Mouse (Mus musculus): ENCODE results near the gene Gpc6. TPM values are rescaled to one million over a fixed set of nuclear protein-coding genes. Genes with fewer than 3 reads are reported as not detected.

Gpc6 gene
- polyA plus RNA-seq, 1 experiment from 2014 or later, result 42.5 TPM

DNA sequence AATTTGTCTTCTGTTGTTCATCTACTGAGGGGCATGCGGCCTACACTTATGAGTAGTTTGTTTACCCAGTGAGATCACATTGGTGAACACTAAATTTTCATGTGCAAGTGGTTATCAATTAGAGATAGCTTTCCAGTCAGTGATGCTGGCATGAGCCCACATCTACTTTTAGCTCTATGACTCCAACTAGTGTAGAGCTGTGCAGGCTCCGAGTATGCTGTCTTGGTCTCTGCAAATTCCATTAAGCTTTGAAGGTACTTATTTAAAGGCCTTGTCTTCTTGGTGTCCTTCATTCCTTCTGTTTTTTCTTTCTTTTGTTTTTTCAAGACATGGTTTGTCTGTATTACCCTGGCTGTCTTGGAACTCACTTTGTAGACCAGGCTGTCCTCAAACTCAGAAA, 741.0 kb downstream of the Gpc6 start:
- 93% methylated on average over 2 of the region's 2 CpGs for WGBS
- Histone ChIP-seq H3K27me3 (replicated peaks; ENCODE audit: control insufficient read depth, insufficient read depth, low read length) (no peaks in the 10 kb centered on the region), H3K27ac (replicated peaks; ENCODE audit: low read depth, low read length) (no peak overlapping the region), H3K9me3 (ENCODE audit: control insufficient read depth, low read length) (no peaks in the 10 kb centered on the region), H3K4me1 (ENCODE audit: control insufficient read depth, insufficient read depth, low read length) (no peaks in the 10 kb centered on the region), H3K9ac (ENCODE audit: low read depth, low read length) (no peak overlapping the region), H3K4me3 (ENCODE audit: low read depth, low read length) (no peak overlapping the region), H3K36me3 (ENCODE audit: control insufficient read depth, insufficient read depth, low read length) (no peaks in the 10 kb centered on the region), H3K4me2 (ENCODE audit: low read depth, low read length) (no peak overlapping the region)
- ATAC-seq (ENCODE audit: low read depth), result no peak
- no peak for DNase-seq (ENCODE audit: low spot score)

DNA sequence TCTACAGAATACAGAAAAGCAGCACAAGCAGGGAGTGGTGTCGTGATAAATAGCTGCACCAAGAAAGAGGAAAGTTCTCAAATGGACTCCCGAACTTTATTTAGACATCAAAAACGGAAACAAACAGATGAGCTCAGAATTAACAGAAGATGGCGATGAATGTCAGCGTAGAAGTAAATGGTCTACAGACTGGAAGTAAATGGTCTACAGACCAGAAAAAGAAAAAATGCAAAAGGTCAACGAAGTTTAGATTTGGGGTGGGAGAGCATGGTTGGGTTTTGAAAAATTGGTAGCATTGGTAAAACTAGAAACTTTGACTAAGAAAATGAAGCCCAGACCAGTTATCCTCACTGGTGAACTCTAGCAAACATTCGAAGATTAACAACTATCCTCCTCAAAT, 748.4 kb downstream of the Gpc6 start:
- Histone ChIP-seq H3K9me3 (ENCODE audit: control insufficient read depth, low read length) (no peaks in the 10 kb centered on the region), H3K4me3 (ENCODE audit: low read depth, low read length) (no peak overlapping the region), H3K9ac (ENCODE audit: low read depth, low read length) (no peak overlapping the region), H3K4me2 (ENCODE audit: low read depth, low read length) (no peak overlapping the region), H3K27me3 (replicated peaks; ENCODE audit: control insufficient read depth, insufficient read depth, low read length) (no peaks in the 10 kb centered on the region), H3K4me1 (ENCODE audit: control insufficient read depth, insufficient read depth, low read length) (no peaks in the 10 kb centered on the region), H3K36me3 (ENCODE audit: control insufficient read depth, insufficient read depth, low read length) (no peaks in the 10 kb centered on the region), H3K27ac (replicated peaks; ENCODE audit: low read depth, low read length) (no peak overlapping the region)
- WGBS, result 92% methylated on average over 7 of the region's 7 CpGs
- no peak for DNase-seq (ENCODE audit: low spot score)
- ATAC-seq (ENCODE audit: low read depth), result no peak

DNA sequence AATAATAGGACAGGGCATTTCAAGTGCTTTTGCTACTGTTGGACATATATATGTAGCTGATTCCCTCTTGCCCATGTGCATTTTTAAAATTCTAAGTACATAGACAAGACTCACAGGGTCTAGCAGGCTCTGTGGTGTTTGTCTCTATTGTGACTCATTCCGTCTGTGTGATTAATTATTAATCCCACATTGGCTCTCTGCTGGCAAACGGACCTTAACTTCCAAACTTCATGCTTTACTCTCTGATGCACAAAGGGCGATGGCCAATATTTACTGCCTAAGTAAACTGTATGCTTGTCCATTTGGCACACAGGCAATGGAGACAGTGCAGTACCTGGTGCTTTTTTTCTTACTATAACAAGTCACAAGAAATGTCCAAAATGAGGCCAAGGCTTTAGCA, 749.4 kb downstream of the Gpc6 start:
- no peak overlapping the region for H3K4me3 ChIP-seq (ENCODE audit: low read depth, low read length)
- H3K36me3 ChIP-seq (ENCODE audit: control insufficient read depth, insufficient read depth, low read length), result no peaks in the 10 kb centered on the region
- WGBS, result 77% methylated on average over 3 of the region's 3 CpGs
- H3K27ac ChIP-seq (replicated peaks; ENCODE audit: low read depth, low read length), result no peak overlapping the region
- no peaks in the 10 kb centered on the region for H3K4me1 ChIP-seq (ENCODE audit: control insufficient read depth, insufficient read depth, low read length)
- no peaks in the 10 kb centered on the region for H3K27me3 ChIP-seq (replicated peaks; ENCODE audit: control insufficient read depth, insufficient read depth, low read length)
- H3K9me3 ChIP-seq (ENCODE audit: control insufficient read depth, low read length), result no peaks in the 10 kb centered on the region
- no peak for ATAC-seq (ENCODE audit: low read depth)
- no peak overlapping the region for H3K4me2 ChIP-seq (ENCODE audit: low read depth, low read length)
- DNase-seq (ENCODE audit: low spot score), result no peak
- no peak overlapping the region for H3K9ac ChIP-seq (ENCODE audit: low read depth, low read length)

DNA sequence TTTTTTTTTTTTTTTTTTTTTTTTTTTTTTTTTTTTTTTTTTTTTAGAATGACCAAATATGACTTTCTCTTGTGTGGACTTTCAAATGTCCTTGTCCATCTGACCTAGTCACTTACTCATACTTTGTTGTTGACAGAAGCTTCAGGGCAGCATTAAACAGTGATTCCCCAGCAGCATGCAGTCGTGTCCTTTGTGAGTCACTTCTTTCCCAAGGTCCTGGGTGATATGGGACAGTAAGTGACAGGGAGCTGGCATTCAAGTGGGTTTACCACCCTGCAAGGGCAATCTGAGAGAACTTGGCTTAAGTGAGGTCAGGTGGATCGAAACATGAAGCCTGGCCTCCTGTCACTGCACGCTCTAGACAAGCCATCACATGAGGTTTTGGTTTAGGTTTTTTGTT, 754.8 kb downstream of the Gpc6 start:
- no peak overlapping the region for H3K4me3 ChIP-seq (ENCODE audit: low read depth, low read length)
- no peak overlapping the region for H3K4me2 ChIP-seq (ENCODE audit: low read depth, low read length)
- no peak for DNase-seq (ENCODE audit: low spot score)
- no peak overlapping the region for H3K9ac ChIP-seq (ENCODE audit: low read depth, low read length)
- ATAC-seq (ENCODE audit: low read depth), result no peak
- no peak overlapping the region for H3K27ac ChIP-seq (replicated peaks; ENCODE audit: low read depth, low read length)
- peaks cover 9% of the 10 kb centered on the region; the same call in 1 of the 2 replicates for H3K4me1 ChIP-seq (ENCODE audit: control insufficient read depth, insufficient read depth, low read length)
- no peaks in the 10 kb centered on the region for H3K9me3 ChIP-seq (ENCODE audit: control insufficient read depth, low read length)
- WGBS, result 69% methylated on average over 3 of the region's 3 CpGs
- H3K27me3 ChIP-seq (replicated peaks; ENCODE audit: control insufficient read depth, insufficient read depth, low read length), result no peaks in the 10 kb centered on the region
- no peaks in the 10 kb centered on the region for H3K36me3 ChIP-seq (ENCODE audit: control insufficient read depth, insufficient read depth, low read length)

DNA sequence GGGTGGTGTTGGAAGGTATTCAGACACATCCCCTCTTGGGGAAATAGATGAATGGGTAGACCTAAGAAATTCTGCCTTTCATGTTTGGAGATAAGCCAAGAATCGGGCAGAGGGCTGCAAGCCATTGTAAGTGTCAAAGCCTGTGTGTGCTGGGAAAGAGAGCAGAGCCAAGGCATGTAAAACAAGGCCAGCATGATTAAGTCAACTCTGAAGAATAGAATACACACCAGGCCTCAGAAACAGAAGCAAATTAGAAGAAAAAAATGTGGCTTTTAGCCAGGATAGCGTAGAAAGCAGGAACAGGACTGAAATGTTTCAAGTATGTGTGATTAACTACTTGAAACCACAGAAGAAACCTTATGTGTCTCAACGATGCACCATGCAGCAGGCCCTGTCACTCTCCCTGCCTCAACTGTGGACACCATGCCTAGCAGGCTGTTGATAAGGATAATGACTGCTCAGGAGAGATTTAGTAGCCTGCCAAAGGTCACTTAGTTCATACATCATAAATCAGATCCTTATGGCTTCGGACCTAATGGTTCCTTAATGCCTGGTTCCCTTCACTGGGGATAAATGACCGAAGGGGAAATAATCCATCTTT, 756.3 kb downstream of the Gpc6 start:
- ATAC-seq (ENCODE audit: low read depth), result peak; percentile 70; the same call in 1 of the 2 replicates
- H3K9ac ChIP-seq (ENCODE audit: low read depth, low read length), result no peak overlapping the region
- 38% methylated on average over 5 of the region's 5 CpGs for WGBS

DNA sequence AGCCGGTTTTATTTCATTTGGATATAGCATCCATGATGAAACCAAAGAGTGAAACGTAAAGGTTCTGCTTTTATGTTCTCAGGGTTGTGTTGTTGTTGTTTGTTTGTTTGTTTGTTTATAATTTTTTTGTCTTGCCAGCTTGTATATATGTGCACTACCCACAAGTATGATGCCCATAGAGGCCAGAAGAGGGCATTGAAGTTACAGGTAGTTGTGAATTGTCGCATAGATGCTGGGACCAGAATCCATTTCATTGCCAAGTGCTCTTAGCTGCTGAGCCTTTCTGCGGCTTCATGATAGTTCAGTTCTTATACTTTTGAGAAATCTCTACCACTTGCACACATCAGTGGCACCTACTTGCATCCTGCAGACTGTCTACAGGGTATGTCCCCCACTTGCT, 758.0 kb downstream of the Gpc6 start:
- no peak overlapping the region for H3K27ac ChIP-seq (replicated peaks; ENCODE audit: low read depth, low read length)

More for the DNA sequence above, 756.3 kb downstream of the Gpc6 start:
- H3K4me2 ChIP-seq (ENCODE audit: low read depth, low read length), result no peak overlapping the region
- H3K4me1 ChIP-seq (ENCODE audit: control insufficient read depth, insufficient read depth, low read length), result peaks cover 9% of the 10 kb centered on the region; the same call in 1 of the 2 replicates
- H3K27ac ChIP-seq (replicated peaks; ENCODE audit: low read depth, low read length), result no peak overlapping the region
- H3K27me3 ChIP-seq (replicated peaks; ENCODE audit: control insufficient read depth, insufficient read depth, low read length), result no peaks in the 10 kb centered on the region
- H3K9me3 ChIP-seq (ENCODE audit: control insufficient read depth, low read length), result no peaks in the 10 kb centered on the region
- no peak overlapping the region for H3K4me3 ChIP-seq (ENCODE audit: low read depth, low read length)
- peak; percentile 79 for DNase-seq (ENCODE audit: low spot score)
- no peaks in the 10 kb centered on the region for H3K36me3 ChIP-seq (ENCODE audit: control insufficient read depth, insufficient read depth, low read length)

DNA sequence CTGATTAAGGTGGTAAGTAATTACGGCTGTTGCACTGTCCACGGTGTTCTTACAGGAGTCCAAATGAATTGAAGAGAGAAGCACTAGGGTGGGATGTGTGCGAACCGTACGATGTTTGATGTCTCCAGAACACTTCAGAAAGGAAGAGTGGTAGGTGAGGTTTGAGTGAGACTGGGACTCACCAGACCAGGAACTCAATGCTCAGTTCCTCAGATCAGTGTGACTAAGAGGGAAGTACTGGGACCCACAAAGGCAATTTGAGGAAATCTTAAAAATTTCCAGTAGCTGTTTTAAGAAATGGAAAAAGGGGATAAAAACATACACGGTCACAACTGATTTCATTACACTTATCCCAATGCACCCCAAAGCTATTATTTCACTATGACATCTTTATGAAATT, 764.7 kb downstream of the Gpc6 start:
- Histone ChIP-seq H3K4me3 (ENCODE audit: low read depth, low read length) (no peak overlapping the region), H3K27ac (replicated peaks; ENCODE audit: low read depth, low read length) (no peak overlapping the region), H3K9ac (ENCODE audit: low read depth, low read length) (no peak overlapping the region), H3K27me3 (replicated peaks; ENCODE audit: control insufficient read depth, insufficient read depth, low read length) (no peaks in the 10 kb centered on the region), H3K9me3 (ENCODE audit: control insufficient read depth, low read length) (no peaks in the 10 kb centered on the region), H3K4me1 (ENCODE audit: control insufficient read depth, insufficient read depth, low read length) (no peaks in the 10 kb centered on the region), H3K4me2 (ENCODE audit: low read depth, low read length) (no peak overlapping the region), H3K36me3 (ENCODE audit: control insufficient read depth, insufficient read depth, low read length) (no peaks in the 10 kb centered on the region)
- 90% methylated on average over 6 of the region's 6 CpGs for WGBS
- DNase-seq (ENCODE audit: low spot score) (no peak), ATAC-seq (ENCODE audit: low read depth) (no peak)

More for the DNA sequence above, 758.0 kb downstream of the Gpc6 start:
- ATAC-seq (ENCODE audit: low read depth) (no peak), DNase-seq (ENCODE audit: low spot score) (no peak)
- peaks cover 9% of the 10 kb centered on the region; the same call in 1 of the 2 replicates for H3K4me1 ChIP-seq (ENCODE audit: control insufficient read depth, insufficient read depth, low read length)
- H3K4me2 ChIP-seq (ENCODE audit: low read depth, low read length), result no peak overlapping the region
- WGBS, result 90% methylated on average over 4 of the region's 4 CpGs
- H3K9ac ChIP-seq (ENCODE audit: low read depth, low read length), result no peak overlapping the region
- H3K36me3 ChIP-seq (ENCODE audit: control insufficient read depth, insufficient read depth, low read length), result no peaks in the 10 kb centered on the region
- no peaks in the 10 kb centered on the region for H3K27me3 ChIP-seq (replicated peaks; ENCODE audit: control insufficient read depth, insufficient read depth, low read length)
- H3K4me3 ChIP-seq (ENCODE audit: low read depth, low read length), result no peak overlapping the region
- no peaks in the 10 kb centered on the region for H3K9me3 ChIP-seq (ENCODE audit: control insufficient read depth, low read length)

DNA sequence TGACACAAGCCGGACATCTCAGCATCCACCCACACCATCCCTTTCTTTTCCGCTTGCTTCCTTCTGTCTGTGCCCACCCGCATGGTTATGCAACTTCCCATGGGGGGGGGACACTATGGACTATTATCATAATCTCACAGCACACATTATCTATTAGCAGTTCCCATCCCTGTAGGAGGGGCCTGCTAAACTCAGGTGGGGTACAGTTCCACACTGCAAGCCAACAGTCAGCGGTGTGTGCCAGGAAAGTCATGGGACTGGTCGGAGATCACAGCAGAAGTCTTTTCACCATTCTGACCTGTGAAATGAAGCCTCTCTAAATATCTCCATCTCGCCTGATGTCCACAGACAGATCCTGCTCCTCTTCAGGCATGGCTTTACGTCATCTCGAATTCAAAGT, 770.5 kb downstream of the Gpc6 start:
- Histone ChIP-seq H3K27me3 (replicated peaks; ENCODE audit: control insufficient read depth, insufficient read depth, low read length) (no peaks in the 10 kb centered on the region), H3K4me3 (ENCODE audit: low read depth, low read length) (no peak overlapping the region), H3K9me3 (ENCODE audit: control insufficient read depth, low read length) (no peaks in the 10 kb centered on the region), H3K9ac (ENCODE audit: low read depth, low read length) (no peak overlapping the region), H3K4me1 (ENCODE audit: control insufficient read depth, insufficient read depth, low read length) (no peaks in the 10 kb centered on the region), H3K4me2 (ENCODE audit: low read depth, low read length) (no peak overlapping the region), H3K27ac (replicated peaks; ENCODE audit: low read depth, low read length) (no peak overlapping the region), H3K36me3 (ENCODE audit: control insufficient read depth, insufficient read depth, low read length) (no peaks in the 10 kb centered on the region)
- 89% methylated on average over 8 of the region's 8 CpGs for WGBS
- DNase-seq (ENCODE audit: low spot score) (no peak), ATAC-seq (ENCODE audit: low read depth) (no peak)

DNA sequence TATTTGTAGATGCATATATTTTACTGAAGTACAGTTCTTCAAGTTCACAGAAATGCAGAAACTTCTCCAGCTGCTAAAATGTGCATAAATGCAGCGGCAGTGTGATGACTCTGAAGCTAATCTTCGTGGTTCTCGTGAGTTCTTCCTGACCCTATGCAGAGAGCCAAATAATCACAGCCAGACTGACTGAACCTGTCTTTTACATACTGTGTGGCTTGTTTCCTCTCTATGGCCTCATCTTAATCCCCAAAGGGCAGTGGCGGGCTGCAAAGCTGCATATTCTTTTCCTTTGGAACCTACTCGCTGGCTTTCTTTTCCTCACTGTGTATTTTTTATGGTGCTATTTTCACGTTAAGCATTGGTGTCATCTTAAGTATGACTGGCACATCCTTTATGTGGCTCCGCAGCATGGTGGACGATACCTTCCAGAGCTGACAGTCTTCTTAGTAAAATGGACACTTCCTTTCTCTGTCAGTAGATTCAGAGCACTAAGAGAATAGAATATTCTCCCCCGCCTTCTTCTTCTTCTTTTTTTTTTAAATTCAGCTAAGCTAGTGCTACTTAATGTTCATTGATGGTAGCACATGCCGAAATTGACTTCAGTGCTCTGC, 775.7 kb downstream of the Gpc6 start:
- H3K27ac ChIP-seq (replicated peaks; ENCODE audit: low read depth, low read length), result no peak overlapping the region
- H3K36me3 ChIP-seq (ENCODE audit: control insufficient read depth, insufficient read depth, low read length), result no peaks in the 10 kb centered on the region
- no peak overlapping the region for H3K9ac ChIP-seq (ENCODE audit: low read depth, low read length)
- no peak overlapping the region for H3K4me3 ChIP-seq (ENCODE audit: low read depth, low read length)
- no peak overlapping the region for H3K4me2 ChIP-seq (ENCODE audit: low read depth, low read length)
- H3K4me1 ChIP-seq (ENCODE audit: control insufficient read depth, insufficient read depth, low read length), result no peaks in the 10 kb centered on the region
- DNase-seq (ENCODE audit: low spot score), result no peak
- no peaks in the 10 kb centered on the region for H3K9me3 ChIP-seq (ENCODE audit: control insufficient read depth, low read length)
- no peaks in the 10 kb centered on the region for H3K27me3 ChIP-seq (replicated peaks; ENCODE audit: control insufficient read depth, insufficient read depth, low read length)
- no peak for ATAC-seq (ENCODE audit: low read depth)
- WGBS, result 72% methylated on average over 10 of the region's 10 CpGs

Data from embryonic facial prominence, embryonic 14.5 days (tissue).